Mouse (Mus musculus) small intestine, adult 2 months (tissue): ENCODE results near the gene Slc3a1.

Source experiments
- CTCF ChIP-seq: fragments of 200-500 bp; IDR thresholded peaks from 2 replicates; pipeline ENCODE4 v1.5.1; 2012; ENCODE audit warnings: low read depth, mild to moderate bottlenecking, control low read depth, inconsistent platforms, low read length, moderate library complexity, mixed read lengths; ENCODE audit not compliant: insufficient replicate concordance, insufficient read length; ENCODE audit errors: extremely low read depth
- POLR2A ChIP-seq: fragments of 200-500 bp; IDR thresholded peaks from 2 replicates; pipeline ENCODE4 v1.6.1; 2012; ENCODE audit warnings: low read depth, mild to moderate bottlenecking, control low read depth, inconsistent platforms, low read length, moderate library complexity

- TF ChIP-seq CTCF (no peak), POLR2A (no peak)
Observed at GRCm38 (mm10) chr17:85034068-85034467, 5.9 kb downstream of the Slc3a1 start.
